Mouse (Mus musculus): ENCODE data around the gene Ost4. TPM values are rescaled to one million over a fixed set of nuclear protein-coding genes. Genes with fewer than 3 reads are reported as not detected.

Gene Ost4
- total and polyA plus RNA-seq, 3 experiments: 220 to 478 (median 321) TPM

GRCm38 (mm10) chr5:30943004-30943403 lies 35.4 kb upstream of the Ost4 start:
- no peak overlapping the region for H3K27ac ChIP-seq (ENCODE audit: control insufficient read depth, low read depth, low read length)
- H3K4me1 ChIP-seq (ENCODE audit: control insufficient read depth in 1 of 2, insufficient read depth in 2 of 2, low read length in 2 of 2): no peaks in the 10 kb centered on the region
- H3K27me3 ChIP-seq (ENCODE audit: control insufficient read depth in 1 of 2, insufficient read depth in 2 of 2, low read length in 2 of 2): no peaks in the 10 kb centered on the region; a peak in 1 of 4 replicates
- H3K9ac ChIP-seq (ENCODE audit: control insufficient read depth, low read depth, low read length, poor library complexity, severe bottlenecking): no peak overlapping the region
- no peaks in the 10 kb centered on the region for H3K79me2 ChIP-seq (ENCODE audit: control insufficient read depth, insufficient read depth, low read length, poor library complexity)
- H3K9me3 ChIP-seq (replicated peaks; ENCODE audit: insufficient read depth, low read length): no peaks in the 10 kb centered on the region
- no peak for TF ChIP-seq POLR2A (IDR thresholded peaks at IDR 0.05; ENCODE audit: control insufficient read depth in 1 of 2, insufficient read depth in 1 of 2, low read depth in 1 of 2, low read length in 2 of 2, poor library complexity in 1 of 2)
- TF ChIP-seq RAD21 (IDR thresholded peaks at IDR 0.05; ENCODE audit: low read depth, low read length): peak; percentile 70
- peak; percentile 90 for TF ChIP-seq SMC3 (IDR thresholded peaks at IDR 0.05; ENCODE audit: low read depth, low read length)
- peak; percentile 61 to 78 (median 65) for TF ChIP-seq CTCF (IDR thresholded peaks at IDR 0.05 in 2 of 3, conservative IDR thresholded peaks at IDR 0.05 in 1 of 3; ENCODE audit: control insufficient read depth in 1 of 3, insufficient read depth in 1 of 3, low read depth in 2 of 3, low read length in 3 of 3, poor library complexity in 1 of 3, severe bottlenecking in 1 of 3)
- TF ChIP-seq E2F4 (IDR thresholded peaks at IDR 0.05; ENCODE audit: borderline replicate concordance, low read depth, low read length): no peak
- peak; percentile 60; the same call in 1 of the 2 replicates for TF ChIP-seq ZC3H11A (IDR thresholded peaks at IDR 0.05; ENCODE audit: low read depth, low read length)
- no peaks in the 10 kb centered on the region for H3K36me3 ChIP-seq (ENCODE audit: control insufficient read depth in 1 of 2, insufficient read depth in 2 of 2, low read length in 2 of 2)
- no peak overlapping the region for H3K4me3 ChIP-seq (ENCODE audit: control insufficient read depth in 1 of 2, insufficient read depth in 1 of 2, low read depth in 2 of 2, low read length in 2 of 2)
- peak; percentile 64 for DNase-seq (ENCODE audit: low read depth, low spot score)

- TF ChIP-seq TBP (IDR thresholded peaks at IDR 0.05; ENCODE audit: low read depth, low read length): 0 out of 2 replicates have a peak, but pooled peaks have one; percentile 26
- peak; percentile 39 for TF ChIP-seq SMC3 (IDR thresholded peaks at IDR 0.05; ENCODE audit: low read depth, low read length)
- no peak for TF ChIP-seq GATA1 (IDR thresholded peaks at IDR 0.05; ENCODE audit: low read depth, low read length)
- peak; percentile 31 for TF ChIP-seq RAD21 (IDR thresholded peaks at IDR 0.05; ENCODE audit: low read depth, low read length)
- TF ChIP-seq MYB (IDR thresholded peaks at IDR 0.05; ENCODE audit: low read depth, low read length): no peak
- no peak for TF ChIP-seq BHLHE40 (IDR thresholded peaks at IDR 0.05; ENCODE audit: borderline replicate concordance, low read depth, low read length)
- TF ChIP-seq CTCF (IDR thresholded peaks at IDR 0.05 in 2 of 3, conservative IDR thresholded peaks at IDR 0.05 in 1 of 3; ENCODE audit: control insufficient read depth in 1 of 3, insufficient read depth in 1 of 3, low read depth in 2 of 3, low read length in 3 of 3, poor library complexity in 1 of 3, severe bottlenecking in 1 of 3): peak in 1 of 3 experiments; percentile 34; a peak in 2 of 6 replicates
- peak; percentile 28; the same call in 1 of the 2 replicates for TF ChIP-seq ZC3H11A (IDR thresholded peaks at IDR 0.05; ENCODE audit: low read depth, low read length)
- H3K4me1 ChIP-seq (ENCODE audit: control insufficient read depth in 1 of 2, insufficient read depth in 2 of 2, low read length in 2 of 2): no peaks in the 10 kb centered on the region
- no peak overlapping the region for H3K4me3 ChIP-seq (ENCODE audit: control insufficient read depth in 1 of 2, insufficient read depth in 1 of 2, low read depth in 2 of 2, low read length in 2 of 2)
- DNase-seq (ENCODE audit: low read depth, low spot score): peak; percentile 34
- no peaks in the 10 kb centered on the region for H3K36me3 ChIP-seq (ENCODE audit: control insufficient read depth in 1 of 2, insufficient read depth in 2 of 2, low read length in 2 of 2)
- H3K27me3 ChIP-seq (ENCODE audit: control insufficient read depth in 1 of 2, insufficient read depth in 2 of 2, low read length in 2 of 2): no peaks in the 10 kb centered on the region; a peak in 1 of 4 replicates
- no peaks in the 10 kb centered on the region for H3K9me3 ChIP-seq (replicated peaks; ENCODE audit: insufficient read depth, low read length)
- H3K79me2 ChIP-seq (ENCODE audit: control insufficient read depth, insufficient read depth, low read length, poor library complexity): no peaks in the 10 kb centered on the region
- H3K27ac ChIP-seq (ENCODE audit: control insufficient read depth, low read depth, low read length): no peak overlapping the region
- H3K9ac ChIP-seq (ENCODE audit: control insufficient read depth, low read depth, low read length, poor library complexity, severe bottlenecking): no peak overlapping the region
Observed at GRCm38 (mm10) chr5:30934725-30935461, 27.3 kb upstream of the Ost4 start.

GRCm38 (mm10) chr5:30933705-30934104 lies 26.1 kb upstream of the Ost4 start:
- H3K36me3 ChIP-seq (ENCODE audit: control insufficient read depth in 1 of 2, insufficient read depth in 2 of 2, low read length in 2 of 2): no peaks in the 10 kb centered on the region
- TF ChIP-seq USF1 (IDR thresholded peaks at IDR 0.05; ENCODE audit: low read depth, low read length) (no peak), TBP (IDR thresholded peaks at IDR 0.05; ENCODE audit: low read depth, low read length) (no peak), KAT2A (conservative IDR thresholded peaks at IDR 0.05; ENCODE audit: low read depth, low read length) (no peak), ZKSCAN1 (IDR thresholded peaks at IDR 0.05; ENCODE audit: low read depth, low read length) (no peak), POLR2AphosphoS2 (IDR thresholded peaks at IDR 0.05; ENCODE audit: low read length) (no peak)
- DNase-seq (ENCODE audit: low read depth, low spot score): no peak

More at GRCm38 (mm10) chr5:30933705-30934104, 26.1 kb upstream of the Ost4 start:
- H3K9ac ChIP-seq (ENCODE audit: control insufficient read depth, low read depth, low read length, poor library complexity, severe bottlenecking): no peak overlapping the region
- no peaks in the 10 kb centered on the region for H3K4me1 ChIP-seq (ENCODE audit: control insufficient read depth in 1 of 2, insufficient read depth in 2 of 2, low read length in 2 of 2)
- H3K27ac ChIP-seq (ENCODE audit: control insufficient read depth, low read depth, low read length): no peak overlapping the region
- H3K27me3 ChIP-seq (ENCODE audit: control insufficient read depth in 1 of 2, insufficient read depth in 2 of 2, low read length in 2 of 2): no peaks in the 10 kb centered on the region
- no peak overlapping the region for H3K4me3 ChIP-seq (ENCODE audit: control insufficient read depth in 1 of 2, insufficient read depth in 1 of 2, low read depth in 2 of 2, low read length in 2 of 2)
- H3K79me2 ChIP-seq (ENCODE audit: control insufficient read depth, insufficient read depth, low read length, poor library complexity): no peaks in the 10 kb centered on the region
- H3K9me3 ChIP-seq (replicated peaks; ENCODE audit: insufficient read depth, low read length): no peaks in the 10 kb centered on the region
